In genomic region chr14:58150471-58150855, GRCm38 (mm10) we compare ENCODE assay signal across 12 mouse cellular contexts.
DNase-seq lines count a peak whose midpoint lies in the region; ATAC-seq lines count a peak whose summit lies in the region.
"Had no signal": no experiment of that assay in that cellular context is flagged by ENCODE, and none has a peak within 500 bp of the region (broad histone marks: within the 10 kb centered on the region; RNA-seq: fewer than 3 reads in every experiment).

No protein-coding gene starts in this region.

- no peaks in the 10 kb centered on the region for H3K4me1 ChIP-seq in embryonic facial prominence, embryonic 11.5 days (ENCODE audit: control insufficient read depth, insufficient read depth, low read length)
- peaks cover 31% of the 10 kb centered on the region for H3K4me1 ChIP-seq in embryonic facial prominence, embryonic 10.5 days
- no peaks in the 10 kb centered on the region for H3K4me1 ChIP-seq in midbrain, embryonic 11.5 days (ENCODE audit: control insufficient read depth, insufficient read depth, low read length)
- peaks cover 12% of the 10 kb centered on the region for H3K4me1 ChIP-seq in midbrain, embryonic 10.5 days
- H3K4me1 ChIP-seq in limb, embryonic 13.5 days: peaks cover 33% of the 10 kb centered on the region

- no peak for ATAC-seq in embryonic facial prominence, embryonic 11.5 days (replicated peaks; ENCODE audit: insufficient number of reproducible peaks, low FRiP score, low TSS enrichment, low read depth)
- ATAC-seq in midbrain, embryonic 11.5 days (ENCODE audit: low FRiP score): no peak
- no peak for ATAC-seq in limb, embryonic 13.5 days (ENCODE audit: low FRiP score, low read depth)
- ATAC-seq: inflammation-experienced regulatory T-cells, adult 6 months had no signal

- peak; percentile 14 for DNase-seq in embryonic facial prominence, embryonic 11.5 days (ENCODE audit: low spot score)
- DNase-seq in embryonic facial prominence, embryonic 10.5 days (ENCODE audit: low spot score): no peak
- DNase-seq in midbrain, embryonic 11.5 days (ENCODE audit: low spot score, missing footprints): no peak
- DNase-seq in midbrain, embryonic 10.5 days (ENCODE audit: low spot score): no peak
- no peak for DNase-seq in c-Kit-positive CD71-positive TER-119-positive erythroid progenitor cells, embryonic 14.5 days (ENCODE audit: low spot score)
- no peak for DNase-seq in thymus, postnatal 10 days (ENCODE audit: low spot score in 2 of 2)
- DNase-seq in adrenal gland, postnatal 14 days: no peak
- DNase-seq: adrenal gland, adult 2 months; spleen, adult 18-20 months had no signal

- H3K27me3 ChIP-seq in embryonic facial prominence, embryonic 11.5 days (ENCODE audit: control insufficient read depth, insufficient read depth, low read length): no peaks in the 10 kb centered on the region
- no peaks in the 10 kb centered on the region for H3K27me3 ChIP-seq in embryonic facial prominence, embryonic 10.5 days (replicated peaks; ENCODE audit: low read depth, poor library complexity, severe bottlenecking)
- H3K27me3 ChIP-seq in midbrain, embryonic 11.5 days (ENCODE audit: control insufficient read depth, insufficient read depth, low read length): no peaks in the 10 kb centered on the region
- H3K27me3 ChIP-seq in midbrain, embryonic 10.5 days (ENCODE audit: low read depth, poor library complexity, severe bottlenecking): no peaks in the 10 kb centered on the region
- no peaks in the 10 kb centered on the region for H3K27me3 ChIP-seq in limb, embryonic 13.5 days

- no peak overlapping the region for H3K4me3 ChIP-seq in embryonic facial prominence, embryonic 11.5 days (ENCODE audit: low read depth, low read length)
- H3K4me3 ChIP-seq in embryonic facial prominence, embryonic 10.5 days: no peak overlapping the region
- H3K4me3 ChIP-seq in midbrain, embryonic 11.5 days (ENCODE audit: low read depth, low read length): no peak overlapping the region
- H3K4me3 ChIP-seq in midbrain, embryonic 10.5 days: no peak overlapping the region; the same call in 1 of the 2 replicates
- no peak overlapping the region for H3K4me3 ChIP-seq in limb, embryonic 13.5 days

- no peaks in the 10 kb centered on the region for H3K9me3 ChIP-seq in embryonic facial prominence, embryonic 11.5 days (replicated peaks; ENCODE audit: control insufficient read depth, low read length)
- H3K9me3 ChIP-seq in embryonic facial prominence, embryonic 10.5 days: no peaks in the 10 kb centered on the region
- no peaks in the 10 kb centered on the region for H3K9me3 ChIP-seq in midbrain, embryonic 11.5 days (ENCODE audit: control insufficient read depth, low read length)
- no peaks in the 10 kb centered on the region for H3K9me3 ChIP-seq in midbrain, embryonic 10.5 days (replicated peaks)
- 0 out of 2 replicates have a peak, but pooled peaks cover 3% of the 10 kb centered on the region for H3K9me3 ChIP-seq in limb, embryonic 13.5 days

- no peaks in the 10 kb centered on the region for H3K36me3 ChIP-seq in embryonic facial prominence, embryonic 11.5 days (replicated peaks; ENCODE audit: control insufficient read depth, insufficient read depth, low read depth, low read length)
- no peaks in the 10 kb centered on the region for H3K36me3 ChIP-seq in embryonic facial prominence, embryonic 10.5 days (replicated peaks)
- no peaks in the 10 kb centered on the region for H3K36me3 ChIP-seq in midbrain, embryonic 11.5 days (ENCODE audit: control insufficient read depth, insufficient read depth, low read length)
- H3K36me3 ChIP-seq in midbrain, embryonic 10.5 days: no peaks in the 10 kb centered on the region
- no peaks in the 10 kb centered on the region for H3K36me3 ChIP-seq in limb, embryonic 13.5 days

- H3K27ac ChIP-seq in embryonic facial prominence, embryonic 11.5 days (replicated peaks; ENCODE audit: low read depth, low read length): no peak overlapping the region
- no peak overlapping the region for H3K27ac ChIP-seq in embryonic facial prominence, embryonic 10.5 days (replicated peaks)
- H3K27ac ChIP-seq in midbrain, embryonic 11.5 days (ENCODE audit: low read depth, low read length): no peak overlapping the region
- no peak overlapping the region for H3K27ac ChIP-seq in midbrain, embryonic 10.5 days (replicated peaks)
- no peak overlapping the region for H3K27ac ChIP-seq in limb, embryonic 13.5 days
- H3K27ac ChIP-seq: liver, embryonic 14.5 days had no signal

- WGBS in embryonic facial prominence, embryonic 11.5 days: 79% methylated on average over 13 of the region's 13 CpGs
- 78% methylated on average over 13 of the region's 13 CpGs for WGBS in embryonic facial prominence, embryonic 10.5 days
- WGBS in midbrain, embryonic 11.5 days: 65% methylated on average over 13 of the region's 13 CpGs
- WGBS in midbrain, embryonic 10.5 days: 73% methylated on average over 13 of the region's 13 CpGs
- 54% methylated on average over 13 of the region's 13 CpGs for WGBS in limb, embryonic 13.5 days

- no peak overlapping the region for H3K4me2 ChIP-seq in embryonic facial prominence, embryonic 11.5 days (ENCODE audit: low read depth, low read length)
- peak overlapping the region; percentile 16; the same call in 1 of the 2 replicates for H3K4me2 ChIP-seq in midbrain, embryonic 11.5 days
- peak overlapping the region; percentile 28 for H3K4me2 ChIP-seq in limb, embryonic 13.5 days (replicated peaks)

- no peak overlapping the region for H3K9ac ChIP-seq in embryonic facial prominence, embryonic 11.5 days (replicated peaks; ENCODE audit: low read length)
- H3K9ac ChIP-seq in midbrain, embryonic 11.5 days (ENCODE audit: low read length): no peak overlapping the region
- no peak overlapping the region for H3K9ac ChIP-seq in limb, embryonic 13.5 days
- H3K9ac ChIP-seq: liver, embryonic 14.5 days had no signal
